Mouse (Mus musculus): ENCODE measurements around the gene Pla1a.

- TF ChIP-seq CTCF (IDR thresholded peaks at IDR 0.05; ENCODE audit: low read depth, low read length) (no peak), POLR2A (IDR thresholded peaks at IDR 0.05; ENCODE audit: extremely low read depth, insufficient read depth, low read length) (no peak)
These were observed 33.9 kb downstream of the Pla1a start for GRCm38 (mm10) chr16:38399076-38399475.

Measured in liver, adult 2 months (tissue).